8 mouse cellular contexts compared by ENCODE assay signal in the genomic region with DNA sequence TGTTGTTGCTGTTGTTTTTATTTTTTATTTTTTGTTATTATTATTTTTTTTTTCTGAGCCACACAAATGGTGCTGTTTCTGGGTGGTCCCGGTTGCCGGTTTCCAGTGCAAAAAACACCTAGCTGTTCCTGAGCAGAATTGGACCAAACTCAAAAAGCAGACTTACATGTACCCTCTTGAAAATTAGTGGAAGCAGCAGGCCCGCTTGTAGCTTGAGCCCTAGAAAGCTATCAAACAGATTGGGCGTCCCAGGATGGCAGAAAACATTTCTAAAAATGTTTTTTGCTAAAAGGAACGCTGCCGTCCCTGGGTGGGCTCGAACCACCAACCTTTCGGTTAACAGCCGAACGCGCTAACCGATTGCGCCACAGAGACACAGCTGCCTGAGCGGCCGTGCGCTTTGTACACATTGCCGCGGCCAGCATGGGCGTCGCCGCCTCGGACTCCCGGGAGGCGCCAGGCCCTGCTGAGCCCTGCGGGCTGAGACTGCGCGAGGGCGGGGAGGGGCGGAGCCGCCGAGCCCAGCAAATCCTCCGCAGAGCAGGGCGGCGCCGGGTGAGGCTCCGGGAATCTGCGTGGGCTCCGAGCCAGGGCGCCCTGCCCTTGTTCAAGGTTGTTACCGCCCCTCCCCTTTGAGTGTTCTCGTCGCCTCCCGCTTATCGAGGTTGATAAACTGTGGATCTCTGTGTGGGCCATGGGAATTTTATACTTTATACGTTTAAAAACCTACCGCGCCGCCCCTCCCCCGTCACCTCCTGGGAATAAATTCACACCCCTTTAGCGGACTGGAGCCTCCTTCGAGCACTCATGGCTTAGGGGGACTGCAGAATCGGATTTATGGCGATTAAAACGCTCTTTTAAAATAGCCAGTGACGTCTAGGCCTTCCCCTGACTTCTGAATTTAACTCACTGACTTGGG. TPM values are rescaled to one million over a fixed set of nuclear protein-coding genes. Genes with fewer than 3 reads are reported as not detected.
DNase-seq lines count a peak whose midpoint lies in the region; ATAC-seq and TF ChIP-seq lines count a peak whose summit lies in the region.

No protein-coding gene starts in this region.

- TF ChIP-seq POLR2A in MEL (IDR thresholded peaks at IDR 0.05; ENCODE audit: control insufficient read depth in 1 of 2, insufficient read depth in 1 of 2, low read depth in 1 of 2, low read length in 2 of 2, poor library complexity in 1 of 2) = peak in 1 of 2 experiments; percentile 51; a peak in 2 of 4 replicates
- TF ChIP-seq POLR2A in cerebellum, adult 2 months (IDR thresholded peaks at IDR 0.05; ENCODE audit: borderline replicate concordance, insufficient read depth, low read length) = peak; percentile 36; the same call in 1 of the 2 replicates

- peak overlapping the region; percentile 70 to 77 for H3K4me3 ChIP-seq in MEL (ENCODE audit: control insufficient read depth in 1 of 2, insufficient read depth in 1 of 2, low read depth in 2 of 2, low read length in 2 of 2)
- H3K4me3 ChIP-seq in cerebellum, adult 2 months (replicated peaks; ENCODE audit: insufficient read depth, low read depth, low read length) = peak overlapping the region; percentile 56
- peak overlapping the region; percentile 39 for H3K4me3 ChIP-seq in forebrain, postnatal 0 days (ENCODE audit: low read depth, low read length)
- peak overlapping the region; percentile 54 for H3K4me3 ChIP-seq in lung, embryonic 15.5 days

- no peak for TF ChIP-seq RAD21 in MEL (IDR thresholded peaks at IDR 0.05; ENCODE audit: low read depth, low read length)

- 2% methylated on average over 55 of the region's 55 CpGs for WGBS in cerebellum, adult 2 months
- 3% methylated on average over 55 of the region's 55 CpGs for WGBS in forebrain, postnatal 0 days
- 2% methylated on average over 55 of the region's 55 CpGs for WGBS in lung, embryonic 15.5 days

- peaks cover 0 to 11% of the 10 kb centered on the region in 2 experiments; a peak in 2 of 4 replicates for H3K36me3 ChIP-seq in MEL (ENCODE audit: control insufficient read depth in 1 of 2, insufficient read depth in 2 of 2, low read length in 2 of 2)
- no peaks in the 10 kb centered on the region for H3K36me3 ChIP-seq in forebrain, postnatal 0 days (ENCODE audit: insufficient read depth)
- no peaks in the 10 kb centered on the region for H3K36me3 ChIP-seq in lung, embryonic 15.5 days

- peak overlapping the region; percentile 78 for H3K9ac ChIP-seq in MEL (ENCODE audit: control insufficient read depth, low read depth, low read length, poor library complexity, severe bottlenecking)
- H3K9ac ChIP-seq in forebrain, postnatal 0 days = peak overlapping the region; percentile 61
- peak overlapping the region; percentile 45 for H3K9ac ChIP-seq in lung, embryonic 15.5 days

- no peaks in the 10 kb centered on the region for H3K9me3 ChIP-seq in MEL (replicated peaks; ENCODE audit: insufficient read depth, low read length)
- no peaks in the 10 kb centered on the region for H3K9me3 ChIP-seq in forebrain, postnatal 0 days (ENCODE audit: low read length)
- no peaks in the 10 kb centered on the region for H3K9me3 ChIP-seq in lung, embryonic 15.5 days

- 0 out of 6 replicates have a peak, but pooled peaks of 1 of the 3 experiments have one; percentile 8 for TF ChIP-seq CTCF in MEL (IDR thresholded peaks at IDR 0.05 in 2 of 3, conservative IDR thresholded peaks at IDR 0.05 in 1 of 3; ENCODE audit: control insufficient read depth in 1 of 3, insufficient read depth in 1 of 3, low read depth in 2 of 3, low read length in 3 of 3, poor library complexity in 1 of 3, severe bottlenecking in 1 of 3)
- no peak for TF ChIP-seq CTCF in cerebellum, adult 2 months (IDR thresholded peaks at IDR 0.05; ENCODE audit: borderline replicate concordance, insufficient read depth, low read depth, low read length)
- no peak for TF ChIP-seq CTCF in forebrain, postnatal 0 days (IDR thresholded peaks at IDR 0.05; ENCODE audit: low read depth)

- peak overlapping the region; percentile 94 for H3K27ac ChIP-seq in MEL (ENCODE audit: control insufficient read depth, low read depth, low read length)
- H3K27ac ChIP-seq in cerebellum, adult 2 months (ENCODE audit: insufficient read depth, low read length) = peak overlapping the region; percentile 57
- H3K27ac ChIP-seq in forebrain, postnatal 0 days (ENCODE audit: low read depth, low read length) = peak overlapping the region; percentile 80
- H3K27ac ChIP-seq in lung, embryonic 15.5 days = peak overlapping the region; percentile 91

- H3K4me1 ChIP-seq in MEL (ENCODE audit: control insufficient read depth in 1 of 2, insufficient read depth in 2 of 2, low read length in 2 of 2) = peaks cover 2 to 9% of the 10 kb centered on the region in 2 experiments; a peak in 3 of 4 replicates
- no peaks in the 10 kb centered on the region for H3K4me1 ChIP-seq in cerebellum, adult 2 months (ENCODE audit: control insufficient read depth, insufficient read depth, low read length)
- H3K4me1 ChIP-seq in forebrain, postnatal 0 days (ENCODE audit: insufficient read depth) = no peaks in the 10 kb centered on the region
- peaks cover 11% of the 10 kb centered on the region; the same call in 1 of the 2 replicates for H3K4me1 ChIP-seq in lung, embryonic 15.5 days

- peak overlapping the region; percentile 48 for H3K4me2 ChIP-seq in forebrain, postnatal 0 days (ENCODE audit: low read depth)
- H3K4me2 ChIP-seq in lung, embryonic 15.5 days = peak overlapping the region; percentile 54

- H3K79me2 ChIP-seq in MEL (ENCODE audit: control insufficient read depth, insufficient read depth, low read length, poor library complexity) = no peaks in the 10 kb centered on the region; the same call in 1 of the 2 replicates

- no peaks in the 10 kb centered on the region for H3K27me3 ChIP-seq in MEL (ENCODE audit: control insufficient read depth in 1 of 2, insufficient read depth in 2 of 2, low read length in 2 of 2)
- H3K27me3 ChIP-seq in cerebellum, adult 2 months (ENCODE audit: control insufficient read depth, insufficient read depth, low read length) = no peaks in the 10 kb centered on the region
- H3K27me3 ChIP-seq in forebrain, postnatal 0 days (ENCODE audit: insufficient read depth, low read length) = no peaks in the 10 kb centered on the region
- no peaks in the 10 kb centered on the region for H3K27me3 ChIP-seq in lung, embryonic 15.5 days

- ATAC-seq in forebrain, postnatal 0 days = peak; percentile 99
- peak; percentile 100 for ATAC-seq in lung, embryonic 15.5 days (ENCODE audit: borderline replicate concordance, extremely low read depth, low FRiP score, low TSS enrichment)

- peak in 1 of 2 experiments; percentile 54; a peak in 1 of 4 replicates for TF ChIP-seq EP300 in MEL (IDR thresholded peaks at IDR 0.05; ENCODE audit: low read depth in 1 of 2, low read length in 2 of 2)

- DNase-seq in MEL (ENCODE audit: low read depth, low spot score) = peak; percentile 100
- DNase-seq in cerebellum, adult 2 months = peak; percentile 92 to 93
- peak; percentile 96 for DNase-seq in forebrain, postnatal 0 days
- DNase-seq in heart, postnatal 4 days = peak; percentile 100
- peak; percentile 95 to 99 for DNase-seq in layer of hippocampus, adult 8-10 months (ENCODE audit: low spot score in 2 of 2)
- DNase-seq in ovary, adult 18-20 months (ENCODE audit: low spot score) = peak; percentile 98
- DNase-seq in thymus, postnatal 0 days (ENCODE audit: low spot score) = peak; percentile 94

TF ChIP-seq in MEL, 35 proteins besides CTCF, POLR2A, EP300 and RAD21 (continues in another document):
- TF ChIP-seq NELFE (IDR thresholded peaks at IDR 0.05; ENCODE audit: low read depth, low read length) (peak; percentile 22; the same call in 1 of the 2 replicates), TBP (IDR thresholded peaks at IDR 0.05; ENCODE audit: low read depth, low read length) (peak; percentile 100), E2F4 (IDR thresholded peaks at IDR 0.05; ENCODE audit: borderline replicate concordance, low read depth, low read length) (peak; percentile 83; the same call in 1 of the 2 replicates)

RNA-seq across cellular contexts. Expression of a gene that starts 35.6 kb away (rescaled TPM):
- total RNA-seq in MEL (2012; rRNA removed) = 47.5 and 56.4 TPM in 2 replicates
- polyA plus RNA-seq in MEL (2012; ENCODE audit: insufficient read depth in 1 of 2, insufficient read length in 2 of 2, low read depth in 1 of 2, low replicate concordance in 2 of 2, missing spikeins in 1 of 2) = 100 to 1,000 TPM in 1 of 2 experiments, not detected in 1; 157 TPM
- 12.5 and 13.5 TPM in 2 replicates for polyA plus RNA-seq in cerebellum, adult 2 months (2012; rRNA removed)
- 3.4 and 11.6 TPM in 2 replicates for total RNA-seq in forebrain, postnatal 0 days (2014; rRNA removed)
- 10.8 and 13.3 TPM in 2 replicates for polyA plus RNA-seq in forebrain, postnatal 0 days (2015; fragmentation: Nextera tagmentation; extraction: Ambion mirVana)
- 1 to 10 TPM; 7.6 TPM for total RNA-seq in heart, postnatal 4 days (2021)
- 10 to 100 TPM; 10.3 to 19.4 (median 11.9) TPM for total RNA-seq in layer of hippocampus, adult 8-10 months (2022)
- polyA plus RNA-seq in lung, embryonic 15.5 days (2015; fragmentation: Nextera tagmentation; extraction: Ambion mirVana) = 19.9 and 22.4 TPM in 2 replicates
- 29.7 and 29.8 TPM in 2 replicates for polyA plus RNA-seq in thymus, postnatal 0 days (2015; fragmentation: Nextera tagmentation; extraction: Ambion mirVana)

RNA-seq across cellular contexts. Expression of a gene that starts 44.7 kb away (rescaled TPM):
- total RNA-seq in MEL (2012; rRNA removed) = 678 and 686 TPM in 2 replicates
- polyA plus RNA-seq in MEL (2012; ENCODE audit: insufficient read depth in 1 of 2, insufficient read length in 2 of 2, low read depth in 1 of 2, low replicate concordance in 2 of 2, missing spikeins in 1 of 2) = 100 to 1,000 TPM in 1 of 2 experiments, not detected in 1; 600 TPM
- 180 and 186 TPM in 2 replicates for polyA plus RNA-seq in cerebellum, adult 2 months (2012; rRNA removed)
- 446 and 559 TPM in 2 replicates for total RNA-seq in forebrain, postnatal 0 days (2014; rRNA removed)
- 836 and 892 TPM in 2 replicates for polyA plus RNA-seq in forebrain, postnatal 0 days (2015; fragmentation: Nextera tagmentation; extraction: Ambion mirVana)
- total RNA-seq in heart, postnatal 4 days (2021) = 100 to 1,000 TPM; 236 to 264 TPM
- 100 to 1,000 TPM; 119 to 140 (median 134) TPM for total RNA-seq in layer of hippocampus, adult 8-10 months (2022)
- 1,537 and 1,564 TPM in 2 replicates for polyA plus RNA-seq in lung, embryonic 15.5 days (2015; fragmentation: Nextera tagmentation; extraction: Ambion mirVana)
- polyA plus RNA-seq in thymus, postnatal 0 days (2015; fragmentation: Nextera tagmentation; extraction: Ambion mirVana) = 2,611 and 2,714 TPM in 2 replicates

RNA-seq across cellular contexts. Expression of a gene that starts 44.8 kb away (rescaled TPM):
- 84.2 and 94.4 TPM in 2 replicates for total RNA-seq in MEL (2012; rRNA removed)
- polyA plus RNA-seq in MEL (2012; ENCODE audit: insufficient read depth in 1 of 2, insufficient read length in 2 of 2, low read depth in 1 of 2, low replicate concordance in 2 of 2, missing spikeins in 1 of 2) = 100 to 1,000 TPM in 1 of 2 experiments, 10 to 100 TPM in 1; 68.5 to 179 TPM
- polyA plus RNA-seq in cerebellum, adult 2 months (2012; rRNA removed) = 29.8 and 31.8 TPM in 2 replicates
- 61.3 and 63.6 TPM in 2 replicates for total RNA-seq in forebrain, postnatal 0 days (2014; rRNA removed)
- 37.3 and 41.8 TPM in 2 replicates for polyA plus RNA-seq in forebrain, postnatal 0 days (2015; fragmentation: Nextera tagmentation; extraction: Ambion mirVana)
- 10 to 100 TPM; 24.6 to 25.1 TPM for total RNA-seq in heart, postnatal 4 days (2021)
- total RNA-seq in layer of hippocampus, adult 8-10 months (2022) = 10 to 100 TPM; 39.7 to 46.2 (median 41.6) TPM
- polyA plus RNA-seq in lung, embryonic 15.5 days (2015; fragmentation: Nextera tagmentation; extraction: Ambion mirVana) = 37.0 and 39.0 TPM in 2 replicates
- 77.0 and 78.9 TPM in 2 replicates for polyA plus RNA-seq in thymus, postnatal 0 days (2015; fragmentation: Nextera tagmentation; extraction: Ambion mirVana)

Comparison
In these comparisons a context has a peak if more than half of its experiments do, and no peak if none do; other contexts are left out.
1. Peak in every context shown above with its lines: DNase-seq, ATAC-seq, H3K4me3 ChIP-seq and H3K27ac ChIP-seq.